Mouse (Mus musculus) forebrain, embryonic 10.5 days (tissue): Measurements from ENCODE around the gene Ttyh1. TPM values are rescaled to one million over a fixed set of nuclear protein-coding genes. Genes with fewer than 3 reads are reported as not detected.

Experiments
- DNase-seq: peaks from one replicate; pipeline ENCODE4 v3.0.0-alpha.2; 2017; ENCODE audit warnings: low spot score; ENCODE audit errors: extremely low spot score
- H3K27ac ChIP-seq: fragments of 300-500 bp; sonication (generic); 2 replicates; pipeline ENCODE4 v1.5.1; 2016; ENCODE audit warnings: mild to moderate bottlenecking
- H3K27me3 ChIP-seq: fragments of 300-500 bp; sonication (generic); 2 replicates; pipeline ENCODE4 v1.6.1; 2016; ENCODE audit warnings: mild to moderate bottlenecking; ENCODE audit not compliant: poor library complexity, severe bottlenecking
- H3K36me3 ChIP-seq: fragments of 300-500 bp; sonication (generic); replicated peaks from 2 replicates; pipeline ENCODE4 v1.6.1; 2016; ENCODE audit warnings: mild to moderate bottlenecking, moderate library complexity
- H3K4me1 ChIP-seq: fragments of 300-500 bp; sonication (generic); 2 replicates; pipeline ENCODE4 v1.6.1; 2016
- H3K4me3 ChIP-seq: fragments of 300-500 bp; sonication (generic); 2 replicates; pipeline ENCODE4 v1.5.1; 2016; ENCODE audit warnings: mild to moderate bottlenecking, moderate library complexity
- H3K9me3 ChIP-seq: fragments of 300-500 bp; sonication (generic); 2 replicates; pipeline ENCODE4 v1.6.1; 2016; ENCODE audit warnings: mild to moderate bottlenecking, moderate library complexity
- WGBS: fragments of 180-500 bp; shearing (Covaris S2); methylation state at CpG from one replicate; pipeline ENCODE4 v1.1.7; 2016; 5-methylcytosine and 5-hydroxymethylcytosine counted together
- polyA plus RNA-seq: library from polyadenylated mRNA; unstranded; fragments of >200 nt; fragmentation: Nextera tagmentation; extraction: Ambion mirVana; gene quantifications from 2 replicates; pipeline ENCODE4 v1.2.1, GENCODE M21; 2016

The Ttyh1 gene
- polyA plus RNA-seq, 1 experiment from 2014 or later: 33.0 TPM

- Histone ChIP-seq H3K36me3 (no peaks in the 10 kb centered on the region), H3K9me3 (no peaks in the 10 kb centered on the region), H3K27ac (peak overlapping the region; percentile 80), H3K27me3 (no peaks in the 10 kb centered on the region), H3K4me3 (peak overlapping the region; percentile 57; the same call in 1 of the 2 replicates), H3K4me1 (peaks cover 33% of the 10 kb centered on the region)
- no peak for DNase-seq
- WGBS: 20% methylated on average over 3 of the region's 3 CpGs
Measured at GRCm38 (mm10) chr7:4165286-4165685, 46.1 kb downstream of the Ttyh1 start.

DNA sequence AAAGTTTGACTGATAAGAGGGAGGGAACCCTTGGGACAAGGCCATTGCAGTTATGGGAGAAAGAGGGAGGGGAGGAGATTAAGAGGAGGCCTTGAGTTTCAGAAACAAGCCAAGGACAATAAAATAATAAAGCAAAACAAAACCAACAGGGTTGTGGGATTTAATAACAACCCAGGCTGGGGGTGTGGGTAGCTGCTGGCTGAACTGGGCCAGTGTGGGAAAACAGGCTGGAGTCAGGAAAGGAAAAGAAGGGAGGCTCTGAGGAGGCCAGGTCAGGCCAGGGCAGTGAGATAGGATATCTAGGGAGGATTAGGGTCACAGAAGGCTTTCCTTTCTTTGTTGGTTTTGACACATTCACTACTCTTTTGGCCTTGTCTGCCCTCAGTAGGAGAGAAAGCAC, 47.9 kb downstream of the Ttyh1 start:
- DNase-seq: no peak
- no peaks in the 10 kb centered on the region for H3K9me3 ChIP-seq
- H3K4me1 ChIP-seq: peaks cover 33% of the 10 kb centered on the region
- H3K27me3 ChIP-seq: no peaks in the 10 kb centered on the region
- no peak overlapping the region for H3K4me3 ChIP-seq
- no peak overlapping the region for H3K27ac ChIP-seq
- no peaks in the 10 kb centered on the region for H3K36me3 ChIP-seq

DNA sequence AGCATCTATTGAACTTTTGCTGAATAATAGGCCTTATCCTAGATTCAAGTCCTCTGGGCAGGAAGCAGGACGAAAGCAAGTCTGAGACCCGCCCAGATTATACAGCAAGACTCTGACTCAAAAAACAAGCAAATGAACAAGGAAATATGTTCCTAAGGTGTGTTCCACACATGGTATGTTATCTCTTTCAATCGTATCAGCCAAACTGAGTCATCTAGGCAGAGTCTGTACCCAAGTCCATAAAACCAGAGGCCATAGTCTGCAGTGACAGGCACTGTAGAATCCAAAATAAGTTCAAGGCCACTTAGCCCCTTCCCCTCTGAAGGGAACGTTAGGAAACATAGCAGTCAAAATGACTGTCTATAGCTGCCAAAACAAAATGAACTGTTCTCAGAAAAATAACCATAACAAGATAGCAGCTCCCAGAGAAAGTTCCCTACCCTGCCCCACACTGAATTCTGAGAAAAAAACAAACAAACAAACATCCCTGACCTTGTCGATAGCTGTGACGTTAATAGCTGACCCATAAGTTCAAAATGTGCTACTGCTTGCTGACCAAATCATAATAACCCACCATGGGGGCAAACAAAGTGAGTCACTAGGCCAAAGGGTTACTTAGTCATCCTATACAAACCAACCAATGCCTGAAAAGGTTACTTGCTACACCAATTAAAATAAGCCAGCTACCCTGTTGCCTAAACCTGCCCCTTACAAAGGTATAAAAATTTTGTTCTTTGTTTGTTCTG, 51.2 kb downstream of the Ttyh1 start:
- Histone ChIP-seq H3K36me3 (no peaks in the 10 kb centered on the region), H3K4me1 (peaks cover 5% of the 10 kb centered on the region), H3K27ac (no peak overlapping the region), H3K27me3 (no peaks in the 10 kb centered on the region), H3K4me3 (no peak overlapping the region), H3K9me3 (no peaks in the 10 kb centered on the region)
- no peak for DNase-seq
- WGBS: 84% methylated on average over 6 of the region's 6 CpGs

- no peaks in the 10 kb centered on the region for H3K9me3 ChIP-seq
- no peak for DNase-seq
- no peak overlapping the region for H3K4me3 ChIP-seq
- no peaks in the 10 kb centered on the region for H3K27me3 ChIP-seq
- WGBS: 45% methylated on average over 3 of the region's 3 CpGs
- no peak overlapping the region for H3K27ac ChIP-seq
- no peaks in the 10 kb centered on the region for H3K4me1 ChIP-seq
- H3K36me3 ChIP-seq: no peaks in the 10 kb centered on the region
Measured at GRCm38 (mm10) chr7:4178438-4178837, 59.2 kb downstream of the Ttyh1 start.

Other genes with a start within 250 kb of the Ttyh1 start
- gene Gm14548, start 221.3 kb upstream of the Ttyh1 start, polyA plus RNA-seq: not detected in 2 replicates
- not detected in 2 replicates for gene Lilra6, start 203.9 kb upstream of the Ttyh1 start, polyA plus RNA-seq
- gene Lair1, start 56.2 kb upstream of the Ttyh1 start, polyA plus RNA-seq: 0.26 and 0.51 TPM in 2 replicates
- 60.6 and 61.5 TPM in 2 replicates for gene Leng8, start 17.6 kb downstream of the Ttyh1 start, polyA plus RNA-seq
- gene Leng9, start 31.0 kb downstream of the Ttyh1 start, polyA plus RNA-seq: 1.7 and 1.8 TPM in 2 replicates
- 18.3 and 22.1 TPM in 2 replicates for gene Cdc42ep5, start 45.5 kb downstream of the Ttyh1 start, polyA plus RNA-seq
- gene Lilra5, start 118.3 kb downstream of the Ttyh1 start, polyA plus RNA-seq: not detected in 2 replicates
- not detected in 2 replicates for gene Ncr1, start 218.3 kb downstream of the Ttyh1 start, polyA plus RNA-seq